Mouse (Mus musculus) cerebellum, adult 2 months (tissue): ENCODE data around the gene Tnip1.

Experiments
- CTCF ChIP-seq: fragments of 200-500 bp; IDR thresholded peaks from 2 replicates; pipeline ENCODE4 v1.5.1; 2011; ENCODE audit warnings: low read depth, mild to moderate bottlenecking, control low read depth, low read length, moderate library complexity, borderline replicate concordance; ENCODE audit not compliant: insufficient read depth
- POLR2A ChIP-seq: fragments of 200-500 bp; IDR thresholded peaks from 2 replicates; pipeline ENCODE4 v1.6.1; 2011; ENCODE audit warnings: low read length, control low read depth, borderline replicate concordance; ENCODE audit not compliant: insufficient read depth

GRCm38 (mm10) chr11:54905086-54905485 lies 57.6 kb downstream of the Tnip1 start:
- no peak for TF ChIP-seq POLR2A
- TF ChIP-seq CTCF, result no peak
